Mouse (Mus musculus) central nervous system, embryonic 14 days (tissue): ENCODE measurements around the gene Tmem132d. TPM values are rescaled to one million over a fixed set of nuclear protein-coding genes. Genes with fewer than 3 reads are reported as not detected.

ENCODE experiments used
- polyA plus RNA-seq: library from polyadenylated mRNA; depleted of rRNA; stranded (reverse); fragments of >200 nt; gene quantifications from 2 replicates; pipeline ENCODE4 v1.2.3, GENCODE M21; 2012; rRNA removed

Gene Tmem132d
- polyA plus RNA-seq: 2.7 and 3.6 TPM in 2 replicates

DNA sequence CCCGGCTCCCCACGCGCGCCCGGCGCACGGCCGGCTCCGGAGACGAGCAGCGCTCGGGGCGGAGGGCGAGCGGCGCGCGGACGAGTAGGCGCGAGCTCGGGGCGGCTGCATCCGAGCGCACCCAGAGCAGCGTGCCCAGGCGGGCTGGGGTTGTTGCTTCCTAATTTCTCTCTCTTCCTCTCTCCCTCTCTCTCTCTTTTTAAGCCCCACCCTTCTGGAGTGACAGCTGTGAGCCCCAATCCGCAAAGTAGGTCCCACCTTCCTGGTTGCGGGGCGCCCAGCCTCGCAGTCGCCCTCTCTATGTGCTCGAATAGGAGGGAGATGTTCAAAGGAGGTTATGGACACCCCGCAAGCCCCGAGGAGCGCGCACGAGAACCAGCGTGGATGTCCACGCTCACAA lies at the start of gene Tmem132d:
Tmem132d (minus strand) TSS at position 162 of the 400 bp plus-strand sequence.

Other genes starting within 250 kb of the Tmem132d start
- 12.4 and 15.1 TPM in 2 replicates for gene Fzd10, start 167.8 kb upstream of the Tmem132d start, polyA plus RNA-seq